Mouse (Mus musculus): ENCODE measurements around the gene Atxn7l1. TPM values are rescaled to one million over a fixed set of nuclear protein-coding genes. Genes with fewer than 3 reads are reported as not detected.

Gene Atxn7l1
- total and polyA plus RNA-seq, 2 experiments from 2014 or later, result 20.9 to 27.8 TPM

- ATAC-seq (ENCODE audit: low FRiP score) (0 out of 2 replicates have a peak, but pooled peaks have one; percentile 33), DNase-seq (ENCODE audit: low spot score) (no peak)
- H3K4me2 ChIP-seq (ENCODE audit: low read depth, low read length, poor library complexity, severe bottlenecking), result peak overlapping the region; percentile 87
- H3K9me3 ChIP-seq (ENCODE audit: low read length), result no peaks in the 10 kb centered on the region
- TF ChIP-seq CTCF (IDR thresholded peaks at IDR 0.05), result no peak
- no peaks in the 10 kb centered on the region for H3K27me3 ChIP-seq (ENCODE audit: insufficient read depth, low read length)
- no peak overlapping the region for H3K27ac ChIP-seq (ENCODE audit: low read depth, low read length)
- peak overlapping the region; percentile 37 for H3K4me3 ChIP-seq (ENCODE audit: low read depth, low read length)
- H3K9ac ChIP-seq (replicated peaks; ENCODE audit: low read length, poor library complexity, severe bottlenecking), result no peak overlapping the region
- H3K36me3 ChIP-seq (ENCODE audit: insufficient read depth, low read length), result no peaks in the 10 kb centered on the region
- WGBS, result 6% methylated on average over 9 of the region's 9 CpGs
- H3K4me1 ChIP-seq (ENCODE audit: insufficient read depth, low read length), result peaks cover 12% of the 10 kb centered on the region; the same call in 1 of the 2 replicates
Measured at GRCm38 (mm10) chr12:33303384-33303770, 155.9 kb downstream of the Atxn7l1 start.

GRCm38 (mm10) chr12:33305106-33305505 lies 157.6 kb downstream of the Atxn7l1 start:
- ATAC-seq (ENCODE audit: low FRiP score), result no peak

GRCm38 (mm10) chr12:33306476-33306875 lies 159.0 kb downstream of the Atxn7l1 start:
- Histone ChIP-seq H3K4me2 (ENCODE audit: low read depth, low read length, poor library complexity, severe bottlenecking) (no peak overlapping the region), H3K4me1 (ENCODE audit: insufficient read depth, low read length) (peaks cover 12% of the 10 kb centered on the region; the same call in 1 of the 2 replicates), H3K9me3 (ENCODE audit: low read length) (no peaks in the 10 kb centered on the region), H3K27ac (ENCODE audit: low read depth, low read length) (no peak overlapping the region), H3K27me3 (ENCODE audit: insufficient read depth, low read length) (no peaks in the 10 kb centered on the region), H3K4me3 (ENCODE audit: low read depth, low read length) (no peak overlapping the region), H3K9ac (replicated peaks; ENCODE audit: low read length, poor library complexity, severe bottlenecking) (no peak overlapping the region), H3K36me3 (ENCODE audit: insufficient read depth, low read length) (no peaks in the 10 kb centered on the region)
- 90% methylated on average over 3 of the region's 5 CpGs for WGBS
- DNase-seq (ENCODE audit: low spot score), result no peak
- TF ChIP-seq CTCF (IDR thresholded peaks at IDR 0.05), result no peak
- ATAC-seq (ENCODE audit: low FRiP score), result no peak

More at GRCm38 (mm10) chr12:33305106-33305505, 157.6 kb downstream of the Atxn7l1 start:
- Histone ChIP-seq H3K4me3 (ENCODE audit: low read depth, low read length) (no peak overlapping the region), H3K9me3 (ENCODE audit: low read length) (no peaks in the 10 kb centered on the region), H3K4me1 (ENCODE audit: insufficient read depth, low read length) (peaks cover 12% of the 10 kb centered on the region; the same call in 1 of the 2 replicates), H3K4me2 (ENCODE audit: low read depth, low read length, poor library complexity, severe bottlenecking) (no peak overlapping the region), H3K27me3 (ENCODE audit: insufficient read depth, low read length) (no peaks in the 10 kb centered on the region), H3K9ac (replicated peaks; ENCODE audit: low read length, poor library complexity, severe bottlenecking) (no peak overlapping the region), H3K36me3 (ENCODE audit: insufficient read depth, low read length) (no peaks in the 10 kb centered on the region), H3K27ac (ENCODE audit: low read depth, low read length) (no peak overlapping the region)
- WGBS, result 94% methylated on average over 9 of the region's 9 CpGs
- DNase-seq (ENCODE audit: low spot score), result no peak
- TF ChIP-seq CTCF (IDR thresholded peaks at IDR 0.05), result no peak

DNA sequence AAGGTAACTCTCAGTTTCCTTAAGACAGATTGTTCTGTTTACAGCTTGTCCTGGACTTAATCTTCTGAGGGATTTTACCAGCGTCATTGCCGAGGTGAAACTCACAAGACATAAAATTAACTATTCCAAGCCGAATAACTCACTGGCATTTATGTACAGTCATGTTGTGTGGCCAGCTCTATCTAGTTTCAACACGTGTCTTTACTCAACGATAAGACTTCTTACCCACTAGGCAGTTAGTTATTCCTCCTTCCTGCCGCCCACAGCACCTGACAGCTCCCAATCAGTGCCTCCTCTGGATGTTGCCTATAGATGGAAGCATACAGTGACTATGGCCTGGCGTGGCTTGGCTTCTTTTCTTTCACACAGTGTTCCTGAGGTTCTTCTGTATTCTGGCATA lies 161.2 kb downstream of the Atxn7l1 start:
- H3K27me3 ChIP-seq (ENCODE audit: insufficient read depth, low read length), result no peaks in the 10 kb centered on the region
- H3K9ac ChIP-seq (replicated peaks; ENCODE audit: low read length, poor library complexity, severe bottlenecking), result no peak overlapping the region
- H3K4me1 ChIP-seq (ENCODE audit: insufficient read depth, low read length), result no peaks in the 10 kb centered on the region
- H3K27ac ChIP-seq (ENCODE audit: low read depth, low read length), result no peak overlapping the region
- H3K4me3 ChIP-seq (ENCODE audit: low read depth, low read length), result no peak overlapping the region
- H3K9me3 ChIP-seq (ENCODE audit: low read length), result no peaks in the 10 kb centered on the region
- WGBS, result 90% methylated on average over 7 of the region's 7 CpGs
- no peak for TF ChIP-seq CTCF (IDR thresholded peaks at IDR 0.05)
- no peak for DNase-seq (ENCODE audit: low spot score)
- no peak overlapping the region for H3K4me2 ChIP-seq (ENCODE audit: low read depth, low read length, poor library complexity, severe bottlenecking)
- H3K36me3 ChIP-seq (ENCODE audit: insufficient read depth, low read length), result no peaks in the 10 kb centered on the region
- no peak for ATAC-seq (ENCODE audit: low FRiP score)

GRCm38 (mm10) chr12:33313828-33314671 lies 166.6 kb downstream of the Atxn7l1 start:
- Histone ChIP-seq H3K36me3 (ENCODE audit: insufficient read depth, low read length) (no peaks in the 10 kb centered on the region), H3K27ac (ENCODE audit: low read depth, low read length) (no peak overlapping the region), H3K9me3 (ENCODE audit: low read length) (no peaks in the 10 kb centered on the region), H3K27me3 (ENCODE audit: insufficient read depth, low read length) (no peaks in the 10 kb centered on the region), H3K9ac (replicated peaks; ENCODE audit: low read length, poor library complexity, severe bottlenecking) (no peak overlapping the region; the same call in 1 of the 2 replicates), H3K4me1 (ENCODE audit: insufficient read depth, low read length) (0 out of 2 replicates have a peak, but pooled peaks cover 7% of the 10 kb centered on the region), H3K4me3 (ENCODE audit: low read depth, low read length) (no peak overlapping the region), H3K4me2 (ENCODE audit: low read depth, low read length, poor library complexity, severe bottlenecking) (peak overlapping the region; percentile 29)
- 22% methylated on average over 14 of the region's 14 CpGs for WGBS
- ATAC-seq (ENCODE audit: low FRiP score), result peak; percentile 55
- no peak for TF ChIP-seq CTCF (IDR thresholded peaks at IDR 0.05)
- peak; percentile 88 for DNase-seq (ENCODE audit: low spot score)
